Mouse (Mus musculus) heart, postnatal 10 days (tissue): Measurements from ENCODE around the gene Mindy2. TPM values are rescaled to one million over a fixed set of nuclear protein-coding genes. Genes with fewer than 3 reads are reported as not detected.

Experiments
- DNase-seq, 2 experiments: peaks; one replicate each; pipeline ENCODE4 v3.0.0; 2021
- intact Hi-C: fragments of 180-260 bp; cut with DNase I; formaldehyde crosslinking; loops from one replicate; pipeline ENCODE4 v1.15.1; 2025
- total RNA-seq, 2 experiments: library from RNA; stranded (reverse); gene quantifications; 2 replicates each; pipeline ENCODE4 v1.2.3; 2021

Mindy2 gene
- total RNA-seq, 2 experiments from 2014 or later = 31.5 to 32.6 TPM

DNA sequence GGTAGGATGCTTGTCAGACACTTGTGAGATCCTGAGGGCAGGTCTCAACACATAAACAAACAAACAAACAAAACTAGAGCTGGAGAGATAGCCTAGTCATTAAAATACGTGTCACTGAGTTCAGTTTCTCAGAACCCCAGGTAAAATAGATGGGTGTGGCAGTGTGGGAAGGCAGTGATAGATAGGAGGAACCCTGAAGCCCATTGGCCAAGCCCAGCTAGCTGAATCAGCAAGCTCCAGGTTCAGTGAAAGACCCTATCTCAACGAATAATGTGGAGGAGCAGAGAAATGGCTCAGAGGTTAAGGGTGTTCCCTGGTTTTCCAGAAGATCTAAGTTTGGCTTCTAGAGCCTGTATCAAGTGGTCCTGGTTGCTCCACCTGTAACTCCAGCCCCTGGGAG is 12.2 kb upstream of the Mindy2 start:
- DNase-seq = no peak
- intact Hi-C loops = loop anchor here (10.0 kb wide), 1 partner anchor 516 kb away; no protein-coding TSS in a partner anchor

DNA sequence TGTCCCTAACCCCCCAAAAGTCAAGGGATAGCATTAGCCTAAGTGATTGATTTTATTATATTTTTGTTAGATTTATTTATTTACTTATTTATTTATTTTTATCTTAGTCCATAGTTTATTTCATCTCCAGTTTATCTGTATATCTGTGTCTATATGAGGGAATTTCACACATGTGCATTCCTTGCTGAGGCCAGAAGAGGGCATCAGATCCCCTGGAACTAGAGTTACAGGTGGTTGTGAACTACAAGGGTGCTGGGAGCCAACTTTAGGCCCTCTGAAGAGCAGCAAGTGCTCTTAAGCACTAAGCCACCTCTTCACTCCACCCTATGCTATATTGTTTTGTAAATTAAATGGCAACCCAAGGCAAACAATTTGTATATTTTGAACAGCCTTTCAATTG is 11.1 kb upstream of the Mindy2 start:
- intact Hi-C loops = loop anchor here (10.0 kb wide), 1 partner anchor 517 kb away; no protein-coding TSS in a partner anchor
- DNase-seq = no peak

DNA sequence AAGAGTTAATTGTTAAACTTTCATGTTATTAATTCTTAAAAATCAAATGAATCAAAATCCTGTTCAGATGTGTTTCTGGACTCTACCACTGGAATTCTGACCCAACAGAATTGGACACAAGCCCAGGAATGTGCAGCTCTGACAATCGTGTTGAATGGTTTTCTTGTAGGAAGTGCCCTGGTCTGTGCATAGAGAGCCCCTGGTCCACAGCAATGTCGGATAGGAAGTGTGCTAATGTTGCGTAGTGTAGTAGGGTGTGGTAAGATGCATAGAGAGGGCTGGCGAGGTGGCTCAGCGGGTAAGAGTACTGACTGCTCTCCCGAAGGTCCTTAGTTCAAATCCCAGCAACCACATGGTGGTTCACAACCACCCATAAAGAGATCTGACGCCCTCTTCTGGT is 9.8 kb upstream of the Mindy2 start:
- intact Hi-C loops = loop anchor here (10.0 kb wide), 1 partner anchor 518 kb away; no protein-coding TSS in a partner anchor
- DNase-seq = peak in 1 of 2 experiments; percentile 29

DNA sequence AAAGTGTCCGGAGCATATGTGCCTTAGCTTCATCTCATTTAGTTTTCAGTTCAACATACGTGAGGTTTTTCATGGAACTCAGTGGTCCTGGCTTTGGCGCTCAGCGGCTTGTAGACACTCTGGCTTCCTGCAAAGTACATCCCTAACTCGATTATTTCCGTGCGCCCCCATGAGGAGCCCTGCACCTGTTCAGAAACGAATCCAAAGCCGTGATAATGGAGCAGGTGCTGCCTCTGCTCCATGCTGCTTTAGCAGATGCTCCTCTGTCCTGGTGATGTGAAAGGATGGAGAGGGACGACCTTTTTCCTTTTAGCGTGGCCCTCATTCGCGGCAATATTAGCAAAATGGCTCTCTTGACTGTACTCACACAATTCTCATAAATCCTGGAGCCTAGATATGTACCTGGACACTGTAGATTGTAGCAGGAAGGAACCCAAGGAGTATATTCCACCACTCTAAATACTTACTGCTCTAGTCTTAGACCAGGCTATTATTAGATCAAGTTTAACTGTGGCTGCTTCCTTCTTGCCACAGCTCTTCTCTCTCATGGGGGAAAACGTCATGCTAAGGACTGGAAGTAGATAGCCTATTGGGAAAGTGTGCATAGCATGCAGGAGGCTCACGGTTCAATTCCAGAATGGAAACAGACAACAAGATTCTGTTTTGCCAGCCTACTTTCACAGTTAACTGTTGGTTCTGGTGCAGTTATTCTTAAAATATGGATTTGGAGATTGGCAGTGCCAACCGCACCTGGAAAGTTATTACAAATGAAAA is 8.6 kb upstream of the Mindy2 start:
- DNase-seq = no peak
- intact Hi-C loops = loop anchor here (10.0 kb wide), 1 partner anchor 519 kb away; no protein-coding TSS in a partner anchor

DNA sequence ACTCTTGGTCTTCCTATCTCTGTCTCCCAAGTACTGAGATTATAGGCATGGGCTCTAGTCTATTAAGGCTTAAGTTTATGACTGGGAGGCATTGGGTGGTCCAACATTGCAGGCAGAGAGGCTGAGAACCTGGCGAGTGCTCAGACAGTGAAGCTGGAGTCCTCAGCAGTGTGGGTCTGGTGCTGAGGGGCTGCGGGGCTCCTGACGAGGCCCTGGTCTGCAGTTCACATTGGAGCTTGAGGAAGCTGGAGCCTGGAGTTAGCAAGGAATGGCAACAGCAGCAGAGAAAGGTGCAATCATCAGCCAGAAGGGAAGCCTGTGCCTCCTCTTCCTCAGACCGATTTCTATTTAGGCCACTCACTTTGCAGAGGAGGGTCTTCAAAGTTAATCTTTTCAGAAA is 7.9 kb upstream of the Mindy2 start:
- intact Hi-C loops = loop anchor here (10.0 kb wide), 1 partner anchor 520 kb away; no protein-coding TSS in a partner anchor
- no peak for DNase-seq

DNA sequence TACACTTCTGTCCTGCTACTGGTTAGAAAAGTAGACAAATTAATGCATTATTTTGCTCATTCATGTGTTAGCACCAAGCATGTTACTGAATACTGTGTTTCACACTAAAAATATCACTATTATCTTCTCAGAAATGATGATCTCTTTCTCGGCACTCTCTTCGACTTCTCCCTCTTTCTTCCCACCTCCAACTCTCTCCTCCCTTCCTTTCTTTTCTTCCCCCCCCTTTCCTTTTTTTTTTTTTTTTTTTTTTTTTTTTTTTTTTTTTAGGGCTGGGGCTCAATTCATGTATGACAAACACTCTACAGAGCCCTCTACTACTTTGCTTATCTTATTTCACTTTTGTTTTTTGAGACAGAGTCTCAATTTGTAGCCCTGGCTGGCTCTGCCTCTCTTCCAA is 1.3 kb upstream of the Mindy2 start:
- DNase-seq = no peak
- intact Hi-C loops = no loop called here

DNA sequence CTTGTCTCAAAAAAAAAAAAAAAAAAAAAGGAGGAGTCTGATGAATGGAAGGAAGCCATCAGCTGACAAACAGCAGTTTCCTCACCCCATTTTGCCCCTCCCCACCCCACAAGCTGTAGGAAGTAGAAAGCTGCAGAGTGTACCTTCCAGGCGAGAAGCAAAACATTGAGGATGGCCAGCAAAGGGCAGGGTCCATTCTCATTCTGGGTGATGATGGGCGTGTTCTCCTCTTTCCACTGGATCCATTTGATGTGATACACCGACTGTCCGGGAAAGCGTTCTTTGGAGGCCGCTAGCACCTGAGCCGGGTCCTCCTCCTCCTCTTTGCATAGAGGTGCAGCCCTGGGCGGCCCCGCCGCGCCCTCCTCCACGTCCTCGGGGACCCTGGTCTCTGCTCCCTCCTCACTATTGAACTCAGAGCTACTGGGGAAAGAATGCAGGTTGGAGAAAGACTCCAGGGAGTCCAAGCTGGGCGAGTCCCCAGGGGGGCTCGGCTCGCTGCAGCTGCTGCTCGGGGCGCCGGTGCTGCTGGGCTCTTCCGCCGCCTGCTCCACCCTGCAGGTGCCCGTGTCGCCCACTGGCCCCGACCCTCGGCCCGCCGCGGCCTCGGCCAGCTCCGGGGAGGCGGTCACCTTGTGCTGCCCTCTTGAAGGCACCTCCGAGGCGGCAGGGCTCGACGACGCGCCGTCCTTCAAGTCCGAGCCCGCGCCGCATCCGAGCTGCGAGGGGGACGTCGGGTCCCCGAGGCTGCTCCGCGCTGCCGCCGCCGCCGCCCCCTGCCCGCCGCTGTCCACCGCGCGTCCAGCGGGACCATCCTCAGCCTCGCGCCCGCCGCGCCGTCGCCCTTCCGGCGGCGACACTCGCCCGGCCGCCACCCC is 605 bp downstream of the Mindy2 start, which contains the start of gene Gm10642:
Gene Gm10642, plus strand, starts transcription at position 122 of the 878 bp plus-strand sequence.
- DNase-seq = peak; percentile 63 to 64
- intact Hi-C loops = no loop called here

DNA sequence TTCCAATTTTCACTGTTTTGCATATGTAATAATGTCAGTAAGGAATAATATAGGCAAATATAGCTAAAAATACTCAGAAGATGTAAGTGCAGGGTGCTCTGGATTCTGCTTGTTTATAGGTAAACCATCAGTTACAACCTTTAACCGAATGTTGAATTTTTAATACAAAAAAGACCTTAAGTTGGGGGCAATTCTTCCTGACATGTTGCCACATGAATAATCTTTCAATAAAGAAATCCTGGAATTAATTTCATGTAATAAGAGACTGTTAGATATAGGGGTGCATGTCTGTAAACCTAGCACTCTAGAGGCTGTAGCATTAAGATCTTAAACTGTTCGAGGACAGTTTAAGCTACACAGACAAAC is 1.2 kb downstream of the Mindy2 start:
- DNase-seq = no peak
- intact Hi-C loops = no loop called here

DNA sequence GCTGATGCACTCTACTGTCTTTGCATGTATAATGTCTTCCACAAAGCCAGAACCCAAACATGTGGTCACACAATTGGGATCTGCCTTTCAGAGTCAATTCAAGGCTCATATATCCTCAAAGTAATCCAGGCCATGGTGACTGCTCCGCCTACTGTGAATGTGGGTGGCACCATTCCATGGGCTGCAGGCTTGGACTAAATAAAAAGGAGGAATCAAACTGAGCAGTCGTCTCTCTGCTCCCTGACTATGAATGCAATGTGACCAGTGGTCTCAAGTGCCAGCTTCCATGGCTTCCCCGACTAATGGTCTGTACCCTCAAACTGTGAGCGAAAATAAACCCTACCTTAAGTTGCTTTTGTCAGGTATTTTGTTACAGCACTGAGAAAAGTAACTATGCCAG is 2.5 kb downstream of the Mindy2 start:
- no peak for DNase-seq
- intact Hi-C loops = no loop called here

DNA sequence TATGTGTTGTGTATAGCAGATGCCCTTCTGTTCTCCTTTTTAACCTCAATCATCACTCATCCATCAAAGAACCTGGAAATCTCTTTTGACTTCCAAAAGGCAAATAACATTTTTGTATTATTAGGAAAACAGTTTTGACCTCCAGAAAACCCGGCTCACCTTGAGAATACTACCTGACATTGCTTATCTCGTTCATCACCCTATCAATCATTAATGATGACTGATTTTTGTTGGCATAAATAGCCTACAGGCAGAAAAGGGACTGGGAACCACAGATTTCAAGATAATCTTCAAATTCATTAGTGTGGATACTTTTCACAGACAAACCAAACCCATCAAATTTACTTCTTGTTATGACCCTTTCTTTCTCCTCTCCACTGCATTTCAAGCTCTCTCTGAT is 3.1 kb downstream of the Mindy2 start:
- intact Hi-C loops = no loop called here
- no peak for DNase-seq

DNA sequence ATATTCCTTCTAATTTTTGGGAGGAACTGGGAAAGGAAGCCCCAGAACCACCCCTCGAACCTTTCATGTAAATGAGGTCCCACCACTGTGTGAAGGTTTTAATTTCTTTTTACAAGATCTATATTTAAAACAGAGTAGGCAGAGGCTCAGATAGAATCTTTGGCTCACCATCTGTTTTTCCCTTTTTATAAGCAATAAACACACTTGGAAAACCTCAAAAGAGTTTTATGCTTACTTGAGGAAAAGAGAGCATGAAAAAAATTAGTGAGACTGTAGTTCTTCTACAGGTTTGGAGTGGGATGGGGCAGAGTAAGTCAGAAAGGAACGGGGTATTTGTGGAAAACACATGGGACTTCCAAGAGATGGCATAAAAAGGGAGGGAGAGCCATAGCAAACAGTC is 4.8 kb downstream of the Mindy2 start:
- DNase-seq = no peak
- intact Hi-C loops = no loop called here

DNA sequence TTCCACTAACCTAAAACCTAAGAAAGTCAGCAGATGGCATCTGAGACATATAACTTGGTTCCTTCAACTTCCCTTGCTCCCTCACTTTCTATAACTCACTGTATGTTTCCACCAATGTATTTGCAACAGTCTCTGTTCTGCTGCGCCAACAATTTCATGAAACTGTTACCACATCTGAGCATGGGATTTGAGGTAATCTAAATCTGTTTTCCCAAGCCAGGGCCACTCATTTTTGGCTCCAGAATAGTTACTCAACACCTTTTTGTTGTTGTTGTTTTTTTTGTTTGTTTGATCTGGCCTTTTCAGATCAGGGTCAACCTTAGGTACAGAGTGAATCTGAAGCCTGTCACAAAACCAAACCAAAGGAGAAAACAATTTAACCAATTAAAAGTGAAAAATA is 6.0 kb downstream of the Mindy2 start:
- intact Hi-C loops = no loop called here
- DNase-seq = no peak

DNA sequence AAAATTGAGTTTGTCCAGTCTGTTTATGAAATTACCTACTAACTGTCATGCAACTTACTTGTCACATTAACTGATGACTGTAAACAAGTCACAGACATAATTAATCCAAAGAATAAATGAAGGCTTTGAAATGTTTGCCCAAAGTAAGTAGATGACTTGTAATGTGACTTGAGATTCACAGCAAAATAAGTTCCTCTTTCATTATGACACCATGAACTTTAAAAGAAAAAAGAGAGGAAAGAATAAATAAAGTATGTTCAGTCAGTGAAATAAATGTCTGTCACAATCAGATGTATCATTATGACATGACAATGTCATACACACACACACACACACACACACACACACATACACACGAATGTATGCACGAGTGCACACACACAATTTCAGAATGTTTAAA is 6.7 kb downstream of the Mindy2 start:
- DNase-seq = no peak
- intact Hi-C loops = no loop called here

DNA sequence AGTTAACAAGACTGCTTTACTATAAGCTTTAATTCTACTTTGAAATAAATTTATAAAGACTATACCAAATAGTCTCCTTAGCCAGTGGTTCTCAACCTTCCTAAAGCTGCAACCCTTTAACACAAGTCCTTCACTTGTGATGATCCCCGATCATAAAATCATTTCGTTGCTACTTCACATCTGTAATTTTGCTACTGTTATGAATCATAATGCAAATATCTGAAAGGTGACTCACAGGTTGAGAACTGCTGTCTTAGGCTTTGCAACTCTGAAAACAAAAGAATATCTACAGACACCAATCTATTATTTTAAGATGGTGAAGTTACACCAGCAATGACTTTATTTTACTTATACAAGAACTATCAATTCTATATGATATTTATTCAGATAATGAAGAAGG is 20.2 kb downstream of the Mindy2 start:
- intact Hi-C loops = no loop called here
- DNase-seq = no peak

DNA sequence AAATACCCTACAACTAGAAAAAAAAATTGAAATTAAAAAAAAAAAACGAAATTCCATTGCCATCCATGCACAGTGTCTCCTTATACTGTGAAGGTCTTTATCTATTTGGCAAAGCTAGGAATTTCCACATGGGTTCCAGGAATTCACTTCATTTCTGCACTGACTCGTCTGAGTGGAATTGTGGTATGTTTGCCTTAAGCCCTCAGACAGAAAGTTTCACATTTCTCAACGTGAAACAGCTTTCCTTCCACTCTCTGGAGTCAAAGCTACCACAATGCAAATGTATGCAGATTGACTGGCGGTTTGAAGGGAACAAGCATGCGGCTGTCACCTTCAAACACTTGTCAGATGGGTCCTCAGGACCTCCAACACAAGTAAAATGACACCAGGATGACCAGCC is 25.3 kb downstream of the Mindy2 start:
- intact Hi-C loops = no loop called here
- DNase-seq = no peak

DNA sequence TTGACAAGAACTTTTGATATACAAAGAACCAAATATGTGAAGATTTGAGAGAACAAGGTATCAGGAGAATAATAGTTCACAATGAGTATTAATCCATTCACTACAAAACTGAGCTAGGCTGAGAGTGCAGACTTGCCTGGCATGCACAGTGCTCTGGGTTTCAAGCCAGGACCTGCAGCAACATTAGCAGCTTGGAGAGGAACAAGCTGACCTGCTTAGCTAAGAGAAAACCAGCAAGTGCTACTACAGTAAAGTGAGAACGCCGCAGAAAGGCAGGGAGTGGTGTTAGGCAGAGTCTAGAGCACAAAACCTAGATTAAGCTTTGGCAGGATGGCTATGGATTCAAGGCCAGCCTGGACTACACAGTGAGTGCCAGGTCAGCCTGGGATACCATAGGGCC is 27.3 kb downstream of the Mindy2 start:
- intact Hi-C loops = no loop called here
- no peak for DNase-seq

DNA sequence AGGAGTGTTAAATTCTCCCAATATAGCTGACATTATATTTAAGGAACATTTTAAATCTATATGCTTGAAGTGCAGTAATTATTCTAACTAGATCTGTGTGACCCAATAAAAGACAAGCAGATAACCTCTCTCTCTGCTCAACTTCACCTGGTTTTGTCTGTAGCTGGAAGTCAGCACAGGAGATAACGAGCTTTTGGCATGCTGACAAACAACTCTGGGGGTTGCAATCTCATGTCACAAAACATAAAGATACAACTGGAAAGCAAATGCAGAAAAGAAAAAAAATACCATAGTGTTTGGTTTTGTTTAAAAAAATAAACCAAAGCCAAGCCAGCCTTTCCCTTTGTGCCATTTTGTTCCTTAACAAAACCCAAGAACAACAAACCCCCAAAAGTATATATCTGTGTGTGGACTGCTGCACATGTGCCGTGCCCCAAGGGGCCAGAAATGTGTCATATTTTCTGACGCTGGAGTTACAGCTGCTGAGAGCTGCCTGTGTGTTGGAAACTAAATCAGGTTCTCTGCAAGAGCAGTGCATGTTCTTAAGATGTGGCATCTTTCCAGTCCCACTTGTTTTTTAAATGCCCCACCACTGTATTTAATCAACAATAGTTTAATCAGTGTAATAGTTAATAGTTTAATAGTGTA is 45.8 kb downstream of the Mindy2 start:
- intact Hi-C loops = no loop called here
- peak in 1 of 2 experiments; percentile 26 for DNase-seq

DNA sequence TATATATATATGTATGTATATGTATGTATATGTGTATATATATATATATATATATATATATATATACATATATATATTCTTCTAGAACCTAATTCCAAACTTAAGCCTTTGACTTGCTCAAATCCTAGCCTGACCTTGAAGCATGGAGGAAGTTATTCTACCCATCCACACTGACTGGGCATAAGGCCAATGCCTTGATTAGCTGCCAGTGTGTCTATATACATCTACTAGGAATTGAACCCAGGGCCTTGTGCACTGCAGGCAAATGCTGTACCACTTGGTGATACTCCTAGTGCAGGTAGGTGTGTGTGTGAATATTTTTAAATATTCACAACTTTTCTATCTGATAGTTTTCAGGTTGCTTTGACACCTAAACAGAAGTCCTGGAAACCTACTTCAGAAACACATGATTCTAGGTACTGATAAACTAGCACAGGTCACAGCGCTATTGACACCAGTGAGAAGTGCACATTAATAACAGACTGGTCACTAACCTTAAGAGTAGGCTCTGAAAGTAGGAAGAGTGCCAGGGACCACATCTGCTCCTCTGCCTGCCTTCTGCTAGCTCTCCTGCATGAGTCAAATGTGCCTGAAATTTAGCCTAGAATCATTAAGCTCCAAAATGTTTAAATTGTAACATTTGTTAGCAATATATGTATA is 54.7 kb downstream of the Mindy2 start:
- DNase-seq = peak in 1 of 2 experiments; percentile 21
- intact Hi-C loops = no loop called here

DNA sequence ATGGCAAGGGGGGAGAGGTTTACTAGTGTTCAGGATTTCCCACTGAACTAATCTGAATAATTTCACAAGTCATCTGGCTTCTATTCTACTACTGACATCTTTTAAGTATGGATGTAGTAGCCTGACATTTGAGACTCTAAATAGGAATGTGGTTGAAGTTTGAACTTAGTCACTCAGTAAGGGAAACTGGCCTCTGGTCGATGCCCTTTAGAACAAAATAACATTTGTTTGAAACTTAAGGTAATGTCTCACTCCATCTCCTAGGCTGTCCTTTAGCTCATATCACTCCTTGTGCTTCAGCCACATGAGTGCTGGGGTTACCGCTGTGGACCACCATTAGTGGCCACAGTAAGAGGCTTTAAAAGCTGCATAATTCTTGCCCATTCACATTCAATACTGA is 58.7 kb downstream of the Mindy2 start:
- no peak for DNase-seq
- intact Hi-C loops = no loop called here

DNA sequence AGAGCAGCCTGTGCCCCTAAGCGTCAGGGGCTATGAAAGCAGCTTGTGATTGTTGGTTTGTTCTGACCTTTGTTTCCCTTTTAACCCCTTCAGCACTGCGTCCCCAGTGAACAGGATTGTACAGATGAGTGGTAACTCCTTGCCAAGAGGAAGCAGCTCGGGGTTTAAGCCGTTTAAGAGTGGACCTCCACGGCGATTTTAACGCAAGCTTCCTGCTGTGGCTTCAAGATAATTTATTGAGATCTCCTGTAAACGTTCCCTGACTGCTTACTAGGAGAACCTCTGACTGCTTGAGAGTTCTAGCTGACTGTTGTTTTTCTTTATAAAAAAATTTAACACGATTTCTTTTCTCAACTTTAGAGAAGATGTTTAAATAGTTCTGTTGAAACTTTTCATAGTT is 65.5 kb downstream of the Mindy2 start:
- intact Hi-C loops = no loop called here
- DNase-seq = no peak

DNA sequence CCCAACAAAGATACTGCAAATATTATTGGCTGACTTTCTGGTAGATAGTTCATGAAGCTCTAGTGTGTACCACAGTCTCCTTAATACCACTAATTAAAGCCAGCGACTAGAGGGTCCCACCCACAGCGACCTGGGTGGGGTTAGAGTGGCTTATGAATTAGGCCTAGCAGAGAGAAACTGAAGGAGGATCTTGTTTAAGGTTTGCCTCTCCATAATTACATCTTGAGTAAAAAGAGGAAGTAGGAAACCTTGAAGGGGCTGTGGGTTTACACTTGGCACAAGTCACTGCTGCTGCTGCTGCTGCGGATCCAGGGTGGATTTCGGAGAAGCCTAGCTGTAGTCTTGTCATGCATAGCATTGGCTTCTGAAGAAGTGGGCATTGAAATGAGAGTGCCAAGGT is 66.2 kb downstream of the Mindy2 start:
- intact Hi-C loops = no loop called here

More for the DNA sequence above, 66.2 kb downstream of the Mindy2 start:
- DNase-seq = no peak
